Mouse (Mus musculus) forebrain, embryonic 15.5 days (tissue): Measurements from ENCODE around the gene Cd6. TPM values are rescaled to one million over a fixed set of nuclear protein-coding genes. Genes with fewer than 3 reads are reported as not detected.
A peak's percentile ranks its signal among the peaks of the same experiment; 100 is the strongest.

Experiments
- ATAC-seq: fragments of 200-750 bp; cut with Nextera tagmentation; replicated peaks from 2 replicates; pipeline ENCODE4 v1.8.0; 2017; ENCODE audit warnings: mild to moderate bottlenecking, moderate TSS enrichment, moderate library complexity
- H3K27ac ChIP-seq: fragments of 300-500 bp; sonication (generic); replicated peaks from 2 replicates; pipeline ENCODE4 v1.5.1; 2015; ENCODE audit warnings: mild to moderate bottlenecking, inconsistent platforms
- H3K27me3 ChIP-seq: fragments of 300-500 bp; sonication (generic); 2 replicates; pipeline ENCODE4 v1.6.1; 2015; ENCODE audit warnings: inconsistent platforms
- H3K36me3 ChIP-seq: fragments of 300-500 bp; sonication (generic); 2 replicates; pipeline ENCODE4 v1.6.1; 2015; ENCODE audit warnings: mild to moderate bottlenecking, inconsistent platforms
- H3K4me1 ChIP-seq: fragments of 300-500 bp; sonication (generic); 2 replicates; pipeline ENCODE4 v1.6.1; 2015; ENCODE audit warnings: inconsistent platforms
- H3K4me2 ChIP-seq: fragments of 300-500 bp; sonication (generic); replicated peaks from 2 replicates; pipeline ENCODE4 v1.6.1; 2015; ENCODE audit warnings: mild to moderate bottlenecking, inconsistent platforms
- H3K4me3 ChIP-seq: fragments of 300-500 bp; sonication (generic); 2 replicates; pipeline ENCODE4 v1.5.1; 2015; ENCODE audit warnings: mild to moderate bottlenecking, inconsistent platforms
- H3K9ac ChIP-seq: fragments of 300-500 bp; sonication (generic); replicated peaks from 2 replicates; pipeline ENCODE4 v1.6.1; 2015; ENCODE audit warnings: mild to moderate bottlenecking, inconsistent platforms
- H3K9me3 ChIP-seq: fragments of 300-500 bp; sonication (generic); 2 replicates; pipeline ENCODE4 v1.6.1; 2016; ENCODE audit warnings: inconsistent platforms
- WGBS: fragments of 180-500 bp; shearing (Covaris S2); methylation state at CpG from one replicate; pipeline ENCODE4 v1.1.7; 2015; ENCODE audit warnings: mixed read lengths; 5-methylcytosine and 5-hydroxymethylcytosine counted together
- polyA plus RNA-seq: library from polyadenylated mRNA; unstranded; fragments of >200 nt; fragmentation: Nextera tagmentation; extraction: Ambion mirVana; gene quantifications from 2 replicates; pipeline ENCODE4 v1.2.1, GENCODE M21; 2015

Cd6 gene
- polyA plus RNA-seq, 1 experiment from 2014 or later = not detected

- Histone ChIP-seq H3K4me3 (no peak overlapping the region), H3K27me3 (no peaks in the 10 kb centered on the region), H3K9me3 (no peaks in the 10 kb centered on the region), H3K4me1 (no peaks in the 10 kb centered on the region), H3K9ac (no peak overlapping the region), H3K27ac (0 out of 2 replicates have a peak overlapping the region, but pooled peaks have one; percentile 27), H3K4me2 (no peak overlapping the region), H3K36me3 (peaks cover 41% of the 10 kb centered on the region)
- 90% methylated on average over 3 of the region's 3 CpGs for WGBS
- no peak for ATAC-seq
These were observed 25.6 kb upstream of the Cd6 start for GRCm38 (mm10) chr19:10855422-10855821.

GRCm38 (mm10) chr19:10847311-10848087, 17.6 kb upstream of the Cd6 start:
- no peaks in the 10 kb centered on the region for H3K27me3 ChIP-seq
- no peaks in the 10 kb centered on the region for H3K36me3 ChIP-seq
- H3K9ac ChIP-seq = no peak overlapping the region
- H3K4me2 ChIP-seq = no peak overlapping the region
- H3K4me1 ChIP-seq = no peaks in the 10 kb centered on the region
- 24% methylated on average over 3 of the region's 3 CpGs for WGBS
- H3K4me3 ChIP-seq = no peak overlapping the region
- no peak for ATAC-seq
- H3K9me3 ChIP-seq = no peaks in the 10 kb centered on the region
- H3K27ac ChIP-seq = no peak overlapping the region

- no peak for ATAC-seq
- WGBS = 79% methylated on average over 7 of the region's 7 CpGs
- Histone ChIP-seq H3K4me3 (no peak overlapping the region), H3K9me3 (no peaks in the 10 kb centered on the region), H3K4me2 (no peak overlapping the region), H3K27me3 (no peaks in the 10 kb centered on the region), H3K36me3 (no peaks in the 10 kb centered on the region), H3K9ac (no peak overlapping the region), H3K27ac (no peak overlapping the region), H3K4me1 (no peaks in the 10 kb centered on the region)
These were observed 16.3 kb upstream of the Cd6 start for GRCm38 (mm10) chr19:10846150-10846549.

- H3K4me3 ChIP-seq = no peak overlapping the region
- ATAC-seq = no peak
- 83% methylated on average over 3 of the region's 3 CpGs for WGBS
These were observed 15.6 kb upstream of the Cd6 start for GRCm38 (mm10) chr19:10845454-10845853.

GRCm38 (mm10) chr19:10844206-10844605, 14.3 kb upstream of the Cd6 start:
- no peaks in the 10 kb centered on the region for H3K27me3 ChIP-seq
- 85% methylated on average over 5 of the region's 5 CpGs for WGBS
- no peaks in the 10 kb centered on the region for H3K4me1 ChIP-seq
- H3K36me3 ChIP-seq = no peaks in the 10 kb centered on the region
- no peaks in the 10 kb centered on the region for H3K9me3 ChIP-seq
- ATAC-seq = no peak
- H3K4me2 ChIP-seq = no peak overlapping the region
- no peak overlapping the region for H3K9ac ChIP-seq
- H3K4me3 ChIP-seq = no peak overlapping the region
- H3K27ac ChIP-seq = no peak overlapping the region

More at GRCm38 (mm10) chr19:10845454-10845853, 15.6 kb upstream of the Cd6 start:
- Histone ChIP-seq H3K9me3 (no peaks in the 10 kb centered on the region), H3K9ac (no peak overlapping the region), H3K36me3 (no peaks in the 10 kb centered on the region), H3K4me2 (no peak overlapping the region), H3K4me1 (no peaks in the 10 kb centered on the region), H3K27me3 (no peaks in the 10 kb centered on the region), H3K27ac (no peak overlapping the region)

GRCm38 (mm10) chr19:10842914-10843313, 13.1 kb upstream of the Cd6 start:
- Histone ChIP-seq H3K9ac (no peak overlapping the region), H3K27me3 (no peaks in the 10 kb centered on the region), H3K27ac (no peak overlapping the region), H3K4me2 (no peak overlapping the region), H3K4me3 (no peak overlapping the region), H3K4me1 (no peaks in the 10 kb centered on the region), H3K36me3 (no peaks in the 10 kb centered on the region), H3K9me3 (no peaks in the 10 kb centered on the region)
- ATAC-seq = no peak
- WGBS = 67% methylated on average over 24 of the region's 24 CpGs

DNA sequence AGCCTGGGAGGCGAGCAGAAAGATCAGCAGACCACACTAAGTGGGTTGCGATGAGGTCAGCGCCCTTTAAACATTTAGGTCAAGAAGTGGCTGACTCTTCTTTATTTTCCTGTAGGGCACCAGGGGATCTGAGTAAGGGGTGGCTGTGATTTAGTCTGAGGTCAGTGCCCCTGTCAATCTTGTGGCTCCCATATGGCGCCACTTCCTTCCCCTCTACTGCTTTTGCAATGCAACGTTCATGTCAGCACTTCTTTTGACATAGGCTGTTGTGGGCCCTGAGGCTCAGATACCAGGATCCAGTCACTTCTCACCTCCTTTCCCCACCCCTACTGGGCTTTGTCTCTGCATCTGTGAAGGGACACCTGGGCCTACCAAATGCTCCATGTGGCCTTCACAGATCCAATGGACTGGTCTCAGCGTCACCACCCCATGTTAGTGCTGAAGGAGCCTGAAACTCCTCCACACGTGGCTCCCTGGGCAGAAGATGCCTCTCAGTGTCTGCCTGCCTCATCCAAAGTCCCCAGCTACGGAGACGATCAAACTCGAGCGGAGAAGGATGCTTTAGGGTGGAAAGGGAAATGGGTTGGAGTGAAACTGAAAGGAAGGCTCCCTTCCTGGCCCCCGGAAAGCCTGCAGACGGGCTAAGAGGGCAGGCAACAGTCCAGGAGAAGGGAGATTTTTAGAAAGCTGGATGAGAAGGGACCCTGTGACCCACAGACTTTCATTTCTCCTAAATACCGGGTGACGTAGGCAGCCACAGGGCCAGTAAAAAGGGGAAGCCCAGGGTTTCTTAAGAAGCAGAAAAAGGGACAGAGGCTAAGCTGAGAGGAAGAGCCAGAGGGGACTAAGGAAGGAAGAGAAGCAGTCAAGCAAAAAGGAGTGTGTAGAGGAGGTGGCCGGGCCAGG, 12.1 kb upstream of the Cd6 start:
- Histone ChIP-seq H3K4me1 (no peaks in the 10 kb centered on the region), H3K36me3 (no peaks in the 10 kb centered on the region), H3K9ac (no peak overlapping the region), H3K27me3 (no peaks in the 10 kb centered on the region), H3K4me2 (no peak overlapping the region), H3K27ac (no peak overlapping the region), H3K9me3 (no peaks in the 10 kb centered on the region), H3K4me3 (no peak overlapping the region)
- no peak for ATAC-seq
- WGBS = 68% methylated on average over 16 of the region's 16 CpGs

DNA sequence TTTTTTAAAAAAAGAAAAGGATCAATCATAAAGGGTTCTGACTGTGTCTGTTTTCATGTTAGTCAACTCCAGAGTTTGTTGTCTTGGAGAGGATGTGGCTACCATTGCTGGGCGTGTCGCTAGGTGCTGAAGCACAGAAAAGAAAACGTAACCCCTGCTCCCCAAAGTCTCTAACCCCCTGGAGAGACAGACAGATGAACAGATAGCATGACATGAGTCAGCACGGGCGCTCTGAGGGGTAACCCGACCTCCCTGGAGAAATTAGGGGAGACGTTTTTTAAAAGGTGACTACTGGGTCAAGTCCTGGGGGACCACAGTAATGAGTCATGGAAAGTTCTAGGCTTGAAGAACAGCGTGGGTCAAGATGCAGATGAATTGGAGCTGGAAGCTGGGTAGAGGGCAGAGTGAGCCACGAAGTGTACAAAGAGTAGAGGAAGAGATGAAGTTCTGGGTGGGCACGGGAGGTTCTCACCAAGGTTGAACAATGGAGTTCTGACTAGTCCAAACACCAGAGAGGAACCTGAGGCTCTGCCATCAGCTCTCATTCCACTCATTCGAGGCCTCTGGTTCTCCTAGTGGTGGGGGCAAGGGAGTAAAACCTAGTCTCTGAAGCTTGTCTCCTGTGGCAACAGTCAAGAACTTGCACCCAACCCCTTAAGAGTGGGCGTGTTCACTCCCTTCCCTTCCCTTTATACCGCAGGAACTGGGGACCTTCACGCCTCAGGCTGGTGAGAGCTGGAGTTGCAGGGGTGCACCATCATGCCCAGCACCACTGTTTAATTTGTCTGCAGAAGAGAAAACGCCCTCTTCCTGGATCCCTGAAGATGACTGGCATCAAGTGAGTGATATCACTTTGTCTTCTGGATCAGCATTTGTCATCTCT, 9.4 kb upstream of the Cd6 start, which contains the start of gene Slc15a3:
Gene Slc15a3 (plus strand): TSS at position 718 of the 883 bp plus-strand sequence.
- H3K9me3 ChIP-seq = no peaks in the 10 kb centered on the region
- H3K36me3 ChIP-seq = no peaks in the 10 kb centered on the region
- no peak within 1 kb of the TSS for H3K27ac ChIP-seq
- 86% methylated on average over 15 of the region's 15 CpGs for WGBS
- H3K27me3 ChIP-seq = no peaks in the 10 kb centered on the region
- no peak within 1 kb of the TSS for H3K4me3 ChIP-seq
- no peaks in the 10 kb centered on the region for H3K4me1 ChIP-seq
- H3K4me2 ChIP-seq = no peak within 1 kb of the TSS
- H3K9ac ChIP-seq = no peak within 1 kb of the TSS
- ATAC-seq = no peak

- no peak overlapping the region for H3K27ac ChIP-seq
- WGBS = 72% methylated on average over 3 of the region's 3 CpGs
- H3K4me1 ChIP-seq = no peaks in the 10 kb centered on the region
- no peak overlapping the region for H3K9ac ChIP-seq
- H3K36me3 ChIP-seq = no peaks in the 10 kb centered on the region
- no peaks in the 10 kb centered on the region for H3K9me3 ChIP-seq
- H3K27me3 ChIP-seq = no peaks in the 10 kb centered on the region
- no peak overlapping the region for H3K4me2 ChIP-seq
- H3K4me3 ChIP-seq = no peak overlapping the region
- no peak for ATAC-seq
These were observed 5.8 kb upstream of the Cd6 start for GRCm38 (mm10) chr19:10835671-10836070.

DNA sequence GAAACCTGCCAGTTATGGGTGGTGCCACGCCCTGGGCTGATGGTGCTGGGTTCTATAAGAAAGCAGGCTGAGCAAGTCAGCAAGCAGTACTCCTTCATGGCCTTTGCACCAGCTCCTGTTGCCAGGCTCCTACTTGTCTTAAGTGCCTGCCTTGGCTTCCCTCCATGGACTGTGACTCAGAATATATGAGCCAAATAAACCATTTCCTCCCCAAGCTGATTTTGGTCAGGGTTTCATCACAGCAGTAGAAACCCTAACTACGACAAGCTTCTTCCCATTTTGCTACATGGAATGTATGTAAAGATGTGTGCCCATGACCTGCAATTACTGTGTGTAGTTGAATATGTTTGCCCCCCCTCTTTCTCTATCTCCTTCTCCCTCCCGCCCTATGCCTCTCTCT, 3.8 kb upstream of the Cd6 start:
- Histone ChIP-seq H3K27ac (no peak overlapping the region), H3K4me1 (no peaks in the 10 kb centered on the region), H3K4me2 (no peak overlapping the region), H3K36me3 (no peaks in the 10 kb centered on the region), H3K27me3 (no peaks in the 10 kb centered on the region), H3K9me3 (no peaks in the 10 kb centered on the region), H3K4me3 (no peak overlapping the region), H3K9ac (no peak overlapping the region)
- WGBS = 70% methylated on average over 3 of the region's 3 CpGs
- no peak for ATAC-seq

DNA sequence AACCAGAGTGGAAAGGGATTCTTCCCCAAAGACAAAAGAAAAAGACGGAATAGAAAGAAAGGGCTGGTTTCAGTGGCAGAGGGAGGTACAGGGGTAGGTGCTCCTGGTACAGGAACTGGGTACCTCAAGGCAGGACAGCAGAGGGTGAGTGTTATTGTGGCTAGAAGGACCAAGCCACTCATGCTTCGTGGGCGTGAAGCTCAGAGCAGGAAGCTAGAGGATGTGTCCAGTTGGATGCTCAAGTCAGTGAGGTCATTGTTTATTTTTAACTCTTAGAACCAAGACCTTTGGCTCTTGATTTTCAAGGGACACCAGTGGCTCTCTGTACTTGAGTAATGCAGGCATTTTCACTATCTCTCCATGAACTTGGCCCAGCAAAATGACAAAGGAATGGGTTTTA, 2.2 kb upstream of the Cd6 start:
- Histone ChIP-seq H3K36me3 (no peaks in the 10 kb centered on the region), H3K27me3 (no peaks in the 10 kb centered on the region), H3K4me2 (no peak overlapping the region), H3K9me3 (no peaks in the 10 kb centered on the region), H3K27ac (no peak overlapping the region), H3K9ac (no peak overlapping the region), H3K4me3 (no peak overlapping the region), H3K4me1 (no peaks in the 10 kb centered on the region)
- no peak for ATAC-seq
- 83% methylated on average over 3 of the region's 3 CpGs for WGBS
